Comparison of ENCODE assay signal across 10 mouse cellular contexts in the genomic region with DNA sequence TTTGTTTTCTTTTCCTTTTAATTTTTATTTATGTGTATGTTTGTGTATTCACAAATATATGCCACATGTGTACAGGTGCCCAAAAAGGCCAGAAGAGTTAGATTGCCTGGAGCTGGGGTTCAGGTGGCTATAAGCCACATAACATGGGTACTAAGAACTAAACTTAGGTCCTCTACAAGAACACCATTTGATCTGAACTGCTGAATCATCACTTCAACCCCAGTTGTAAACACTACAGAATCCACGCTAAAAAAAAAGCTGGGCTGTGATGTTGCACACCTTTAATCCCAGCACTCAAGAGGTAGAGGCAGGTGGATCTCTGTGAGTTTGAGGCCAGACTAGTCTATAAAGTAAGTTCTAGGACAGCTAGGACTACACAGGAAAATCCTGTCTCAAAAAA. TPM values are rescaled to one million over a fixed set of nuclear protein-coding genes. Genes with fewer than 3 reads are reported as not detected.
DNase-seq lines count a peak whose midpoint lies in the region; ATAC-seq and TF ChIP-seq lines count a peak whose summit lies in the region.
"Had no signal": no experiment of that assay in that cellular context is flagged by ENCODE, and none has a peak within 500 bp of the region (broad histone marks: within the 10 kb centered on the region; RNA-seq: fewer than 3 reads in every experiment).

No protein-coding gene starts in this region.

- H3K36me3 ChIP-seq in hindbrain, embryonic 12.5 days: peaks cover 22% of the 10 kb centered on the region
- peaks cover 6% of the 10 kb centered on the region; the same call in 1 of the 2 replicates for H3K36me3 ChIP-seq in hindbrain, embryonic 11.5 days (ENCODE audit: control insufficient read depth, insufficient read depth, low read length)
- H3K36me3 ChIP-seq in E14TG2a.4 (ENCODE audit: insufficient read depth, low read length): peaks cover 39% of the 10 kb centered on the region
- peaks cover 8% of the 10 kb centered on the region for H3K36me3 ChIP-seq in midbrain, embryonic 11.5 days (ENCODE audit: control insufficient read depth, insufficient read depth, low read length)

- intact Hi-C loops in heart, postnatal 10 days (cut with DNase I): no loop called here

- no peak overlapping the region for H3K4me3 ChIP-seq in hindbrain, embryonic 12.5 days
- H3K4me3 ChIP-seq in hindbrain, embryonic 11.5 days (ENCODE audit: low read depth, low read length): no peak overlapping the region
- H3K4me3 ChIP-seq in E14TG2a.4 (replicated peaks; ENCODE audit: low read length): peak overlapping the region; percentile 93
- H3K4me3 ChIP-seq in embryonic fibroblast, embryonic 13.5 days (ENCODE audit: insufficient read depth, low read length): peak overlapping the region; percentile 95
- 0 out of 2 replicates have a peak overlapping the region, but pooled peaks have one; percentile 90 for H3K4me3 ChIP-seq in midbrain, embryonic 11.5 days (ENCODE audit: low read depth, low read length)

- ATAC-seq in hindbrain, embryonic 12.5 days (ENCODE audit: low FRiP score): no peak
- ATAC-seq in hindbrain, embryonic 11.5 days (ENCODE audit: low FRiP score): no peak
- ATAC-seq in midbrain, embryonic 11.5 days (ENCODE audit: low FRiP score): no peak

- no peaks in the 10 kb centered on the region for H3K9me3 ChIP-seq in hindbrain, embryonic 12.5 days (replicated peaks)
- no peaks in the 10 kb centered on the region for H3K9me3 ChIP-seq in hindbrain, embryonic 11.5 days (ENCODE audit: control insufficient read depth, low read length)
- H3K9me3 ChIP-seq in E14TG2a.4 (ENCODE audit: low read length): no peaks in the 10 kb centered on the region
- no peaks in the 10 kb centered on the region for H3K9me3 ChIP-seq in midbrain, embryonic 11.5 days (ENCODE audit: control insufficient read depth, low read length)

- TF ChIP-seq POLR2A in embryonic fibroblast, embryonic 13.5 days (IDR thresholded peaks at IDR 0.05; ENCODE audit: low read depth, low read length): no peak

- H3K4me1 ChIP-seq in hindbrain, embryonic 12.5 days: peaks cover 26% of the 10 kb centered on the region
- H3K4me1 ChIP-seq in hindbrain, embryonic 11.5 days (replicated peaks; ENCODE audit: control insufficient read depth, insufficient read depth, low read length): no peaks in the 10 kb centered on the region
- H3K4me1 ChIP-seq in E14TG2a.4 (replicated peaks; ENCODE audit: low read depth, low read length): peaks cover 50% of the 10 kb centered on the region
- H3K4me1 ChIP-seq in embryonic fibroblast, embryonic 13.5 days (ENCODE audit: control insufficient read depth, insufficient read depth, low read length): 0 out of 2 replicates have a peak, but pooled peaks cover 2% of the 10 kb centered on the region
- H3K4me1 ChIP-seq in midbrain, embryonic 11.5 days (ENCODE audit: control insufficient read depth, insufficient read depth, low read length): peaks cover 14% of the 10 kb centered on the region

- H3K9ac ChIP-seq in hindbrain, embryonic 12.5 days: no peak overlapping the region
- no peak overlapping the region for H3K9ac ChIP-seq in hindbrain, embryonic 11.5 days (ENCODE audit: low read depth, low read length)
- H3K9ac ChIP-seq in midbrain, embryonic 11.5 days (ENCODE audit: low read length): no peak overlapping the region

- no peak for DNase-seq in hindbrain, embryonic 11.5 days (ENCODE audit: low spot score)
- peak; percentile 31 for DNase-seq in midbrain, embryonic 11.5 days (ENCODE audit: low spot score, missing footprints)
- DNase-seq in B cell, adult 2 months: no peak
- no peak for DNase-seq in gastrocnemius, postnatal 25 days
- DNase-seq in heart, postnatal 10 days: no peak
- DNase-seq: lung, postnatal 36 days had no signal

- no peak overlapping the region for H3K27ac ChIP-seq in hindbrain, embryonic 12.5 days
- no peak overlapping the region for H3K27ac ChIP-seq in hindbrain, embryonic 11.5 days (ENCODE audit: low read depth, low read length)
- H3K27ac ChIP-seq in embryonic fibroblast, embryonic 13.5 days (ENCODE audit: insufficient read depth, low read length): peak overlapping the region; percentile 100
- H3K27ac ChIP-seq in midbrain, embryonic 11.5 days (ENCODE audit: low read depth, low read length): no peak overlapping the region

- H3K27me3 ChIP-seq in hindbrain, embryonic 12.5 days: no peaks in the 10 kb centered on the region
- H3K27me3 ChIP-seq in hindbrain, embryonic 11.5 days (ENCODE audit: control insufficient read depth, insufficient read depth, low read length): no peaks in the 10 kb centered on the region
- H3K27me3 ChIP-seq in E14TG2a.4 (ENCODE audit: insufficient read depth, low read length): no peaks in the 10 kb centered on the region
- no peaks in the 10 kb centered on the region for H3K27me3 ChIP-seq in midbrain, embryonic 11.5 days (ENCODE audit: control insufficient read depth, insufficient read depth, low read length)

- no peak for TF ChIP-seq CTCF in E14TG2a.4 (conservative IDR thresholded peaks at IDR 0.05; ENCODE audit: low read length)
- TF ChIP-seq CTCF in embryonic fibroblast, embryonic 13.5 days (IDR thresholded peaks at IDR 0.05; ENCODE audit: borderline replicate concordance, insufficient read depth, low read length): no peak

- WGBS in hindbrain, embryonic 12.5 days: 83% methylated on average over 1 of the region's 1 CpGs
- WGBS in hindbrain, embryonic 11.5 days: 85% methylated on average over 1 of the region's 1 CpGs
- WGBS in midbrain, embryonic 11.5 days: 88% methylated on average over 1 of the region's 1 CpGs

- peak overlapping the region; percentile 67; the same call in 1 of the 2 replicates for H3K4me2 ChIP-seq in hindbrain, embryonic 12.5 days (replicated peaks)
- H3K4me2 ChIP-seq in hindbrain, embryonic 11.5 days (replicated peaks; ENCODE audit: low read depth, low read length): no peak overlapping the region
- 0 out of 2 replicates have a peak overlapping the region, but pooled peaks have one; percentile 67 for H3K4me2 ChIP-seq in midbrain, embryonic 11.5 days

RNA-seq across cellular contexts. Expression of gene Slc3a2, which starts 1.8 kb away (rescaled TPM):
- 126 and 127 TPM in 2 replicates for polyA plus RNA-seq in hindbrain, embryonic 12.5 days (2016; fragmentation: Nextera tagmentation; extraction: Ambion mirVana)
- 123 and 136 TPM in 2 replicates for polyA plus RNA-seq in hindbrain, embryonic 11.5 days (2014; fragmentation: Nextera tagmentation; extraction: Ambion mirVana)
- polyA plus RNA-seq in embryonic fibroblast, embryonic 13.5 days (2011; ENCODE audit: insufficient read length, low read depth, missing spikeins): 203 and 309 TPM in 2 replicates
- polyA plus RNA-seq in midbrain, embryonic 11.5 days (2014; fragmentation: Nextera tagmentation; extraction: Ambion mirVana): 139 and 142 TPM in 2 replicates
- total RNA-seq in gastrocnemius, postnatal 25 days (2021): 10 to 100 TPM; 26.7 to 34.6 TPM
- total RNA-seq in heart, postnatal 10 days (2021): 10 to 100 TPM; 36.6 to 56.3 TPM

RNA-seq across cellular contexts. Expression of gene Wdr74, which starts 14.2 kb away (rescaled TPM):
- polyA plus RNA-seq in hindbrain, embryonic 12.5 days (2016; fragmentation: Nextera tagmentation; extraction: Ambion mirVana): 72.6 and 73.3 TPM in 2 replicates
- polyA plus RNA-seq in hindbrain, embryonic 11.5 days (2014; fragmentation: Nextera tagmentation; extraction: Ambion mirVana): 83.6 and 87.1 TPM in 2 replicates
- 46.5 and 52.3 TPM in 2 replicates for polyA plus RNA-seq in embryonic fibroblast, embryonic 13.5 days (2011; ENCODE audit: insufficient read length, low read depth, missing spikeins)
- polyA plus RNA-seq in midbrain, embryonic 11.5 days (2014; fragmentation: Nextera tagmentation; extraction: Ambion mirVana): 74.2 and 83.7 TPM in 2 replicates
- 10 to 100 TPM; 16.9 to 18.2 TPM for total RNA-seq in gastrocnemius, postnatal 25 days (2021)
- total RNA-seq in heart, postnatal 10 days (2021): 10 to 100 TPM; 24.9 to 27.2 TPM

RNA-seq across cellular contexts. Expression of gene 1700092M07Rik, which starts 19.1 kb away (rescaled TPM):
- polyA plus RNA-seq in hindbrain, embryonic 12.5 days (2016; fragmentation: Nextera tagmentation; extraction: Ambion mirVana): 2.4 and 4.5 TPM in 2 replicates
- polyA plus RNA-seq in hindbrain, embryonic 11.5 days (2014; fragmentation: Nextera tagmentation; extraction: Ambion mirVana): 1.6 and 2.6 TPM in 2 replicates
- not detected in 2 replicates for polyA plus RNA-seq in embryonic fibroblast, embryonic 13.5 days (2011; ENCODE audit: insufficient read length, low read depth, missing spikeins)
- polyA plus RNA-seq in midbrain, embryonic 11.5 days (2014; fragmentation: Nextera tagmentation; extraction: Ambion mirVana): 1.5 and 2.7 TPM in 2 replicates
- total RNA-seq in gastrocnemius, postnatal 25 days (2021): not detected
- total RNA-seq in heart, postnatal 10 days (2021): not detected
- total RNA-seq: heart, adult 8-10 months had no signal

RNA-seq across cellular contexts. Expression of gene Stx5a, which starts 19.8 kb away (rescaled TPM):
- polyA plus RNA-seq in hindbrain, embryonic 12.5 days (2016; fragmentation: Nextera tagmentation; extraction: Ambion mirVana): 128 and 132 TPM in 2 replicates
- 100 and 111 TPM in 2 replicates for polyA plus RNA-seq in hindbrain, embryonic 11.5 days (2014; fragmentation: Nextera tagmentation; extraction: Ambion mirVana)
- polyA plus RNA-seq in embryonic fibroblast, embryonic 13.5 days (2011; ENCODE audit: insufficient read length, low read depth, missing spikeins): 97.6 and 114 TPM in 2 replicates
- 85.6 and 94.7 TPM in 2 replicates for polyA plus RNA-seq in midbrain, embryonic 11.5 days (2014; fragmentation: Nextera tagmentation; extraction: Ambion mirVana)
- 10 to 100 TPM; 20.9 to 21.6 TPM for total RNA-seq in gastrocnemius, postnatal 25 days (2021)
- total RNA-seq in heart, postnatal 10 days (2021): 10 to 100 TPM; 43.6 to 44.4 TPM

RNA-seq across cellular contexts. Expression of gene Nxf1, which starts 35.5 kb away (rescaled TPM):
- 190 and 196 TPM in 2 replicates for polyA plus RNA-seq in hindbrain, embryonic 12.5 days (2016; fragmentation: Nextera tagmentation; extraction: Ambion mirVana)
- polyA plus RNA-seq in hindbrain, embryonic 11.5 days (2014; fragmentation: Nextera tagmentation; extraction: Ambion mirVana): 213 and 224 TPM in 2 replicates
- polyA plus RNA-seq in embryonic fibroblast, embryonic 13.5 days (2011; ENCODE audit: insufficient read length, low read depth, missing spikeins): 172 and 183 TPM in 2 replicates
- polyA plus RNA-seq in midbrain, embryonic 11.5 days (2014; fragmentation: Nextera tagmentation; extraction: Ambion mirVana): 209 and 235 TPM in 2 replicates
- 10 to 100 TPM; 32.4 to 33.8 TPM for total RNA-seq in gastrocnemius, postnatal 25 days (2021)
- total RNA-seq in heart, postnatal 10 days (2021): 10 to 100 TPM; 61.7 to 67.6 TPM

Comparison
In these comparisons a context has a peak if more than half of its experiments do, and no peak if none do; other contexts are left out.
1. H3K4me3 ChIP-seq: peak in E14TG2a.4 (single experiment), embryonic fibroblast, embryonic 13.5 days (single experiment) and midbrain, embryonic 11.5 days (single experiment); none in hindbrain, embryonic 12.5 days (single experiment) and hindbrain, embryonic 11.5 days (single experiment).